Mouse (Mus musculus): Measurements from ENCODE around the gene Slc7a4.
"Not testable (repeated sequence)": the region's sequence is repeated elsewhere in the genome, so short reads cannot be mapped to it uniquely, and the experiment has no call there.

Slc7a4 gene

DNA sequence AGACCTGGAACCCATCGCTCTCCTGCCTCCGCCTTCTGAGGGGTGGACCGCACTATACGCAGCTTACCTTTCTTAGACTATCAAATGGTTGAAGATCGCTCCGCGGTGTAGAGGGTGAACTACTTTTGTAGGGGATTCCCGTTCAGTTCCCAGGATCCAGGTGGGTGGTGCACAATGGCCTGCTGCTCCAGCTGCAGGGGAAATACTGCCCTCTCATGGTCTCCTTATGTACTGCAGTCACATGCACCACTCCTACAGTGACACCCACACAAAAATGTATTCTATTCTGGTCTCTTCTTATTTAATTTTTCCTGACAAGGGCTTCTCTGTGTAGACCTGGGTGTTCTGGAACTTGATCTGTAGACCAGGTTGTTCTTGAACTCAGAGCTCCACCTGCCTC, at the start of gene Slc7a4:
Gene Slc7a4, minus strand, starts transcription at position 151 of the 400 bp plus-strand sequence.
- no peak for DNase-seq (ENCODE audit: low spot score in 2 of 2)

DNA sequence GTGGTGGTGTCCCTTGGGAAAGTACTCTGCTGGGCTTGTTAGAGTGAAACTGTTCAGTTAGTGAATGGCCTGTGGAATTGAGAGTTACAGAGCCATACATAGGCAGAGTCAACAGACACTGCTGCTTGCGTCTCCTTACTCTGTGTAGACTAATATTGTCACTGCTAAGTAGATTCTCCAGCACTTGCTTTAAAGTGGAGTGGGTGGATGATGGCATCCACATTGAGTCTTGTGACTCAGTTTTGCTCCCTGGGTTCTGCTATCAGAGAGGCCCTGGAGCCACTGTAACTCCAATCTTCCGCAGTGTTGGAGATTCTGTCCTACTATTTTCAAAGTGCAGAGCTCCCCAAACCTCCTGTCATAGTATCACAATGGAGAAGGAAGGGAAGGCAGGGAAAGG, 49.6 kb upstream of the Slc7a4 start:
- no peak for DNase-seq (ENCODE audit: low spot score in 2 of 2)

DNA sequence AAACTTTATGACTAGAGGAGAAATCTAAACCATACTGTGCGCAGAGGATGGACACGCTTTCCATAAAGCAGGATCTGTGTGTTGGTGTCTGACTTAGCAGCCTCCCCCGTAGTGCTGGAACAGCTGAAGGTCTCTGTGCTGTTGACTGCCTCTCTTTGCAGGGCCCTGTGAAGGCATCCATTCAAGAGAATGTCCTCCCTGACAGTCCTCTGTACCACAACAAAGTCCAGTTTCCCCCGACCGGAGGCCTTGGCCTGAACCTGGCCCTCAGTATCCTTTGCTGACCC, 43.2 kb upstream of the Slc7a4 start:
- DNase-seq (ENCODE audit: low spot score in 2 of 2), result no peak

DNA sequence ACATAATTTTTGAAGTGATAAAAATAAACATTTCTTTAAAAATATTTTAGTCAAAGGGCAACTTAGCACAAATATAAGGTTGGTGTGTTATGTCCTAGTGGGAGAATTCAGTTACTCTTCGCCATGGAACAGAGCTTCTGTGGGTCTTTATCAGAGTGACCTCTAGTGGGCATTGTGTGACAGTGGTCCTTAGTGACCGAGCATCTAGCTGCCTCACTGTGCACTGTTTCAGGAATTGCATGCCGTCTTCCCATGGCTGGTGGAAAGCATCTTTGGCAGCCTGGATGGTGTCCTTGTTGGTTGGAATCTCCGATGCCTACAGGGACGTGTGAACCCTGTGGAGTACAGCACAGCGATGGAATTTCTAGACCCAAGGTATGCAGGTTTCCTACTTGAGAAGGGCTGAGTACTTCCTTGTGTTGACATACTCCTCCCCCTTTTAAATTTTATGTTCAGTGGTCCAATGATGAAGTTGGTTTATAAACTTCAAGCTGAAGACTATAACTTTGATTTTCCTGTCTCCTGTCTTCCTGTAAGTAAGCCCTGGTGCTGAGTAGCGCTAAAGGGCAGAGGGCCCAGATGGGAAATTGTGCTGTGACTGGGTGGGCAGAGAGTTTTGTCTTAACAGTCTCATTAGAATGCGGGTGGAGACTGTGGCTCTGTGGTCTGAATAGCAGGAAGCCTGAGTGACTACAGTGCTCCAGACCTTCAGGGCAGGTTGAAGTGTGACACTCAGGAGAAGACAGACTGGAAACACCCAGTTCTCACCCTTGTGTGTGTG, 42.7 kb upstream of the Slc7a4 start:
- DNase-seq (ENCODE audit: low spot score in 2 of 2), result no peak

DNA sequence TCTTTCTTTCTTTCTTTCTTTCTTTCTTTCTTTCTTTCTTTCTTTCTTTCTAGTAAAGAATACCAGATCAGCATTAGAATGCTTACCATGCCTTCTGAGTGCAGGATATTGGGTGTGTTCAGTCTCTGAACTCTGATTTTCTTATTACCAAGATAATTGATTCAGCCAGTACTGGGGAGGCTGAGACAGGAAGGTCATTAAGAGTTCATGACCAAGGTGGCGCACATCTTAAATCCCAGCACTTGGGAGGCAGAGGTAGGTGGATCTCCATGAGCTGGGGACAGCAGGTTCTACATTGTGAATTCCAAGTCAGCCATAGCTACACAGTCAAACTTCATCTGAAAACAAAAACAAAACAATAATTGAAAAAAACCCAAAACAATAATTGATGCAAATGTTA, 38.9 kb upstream of the Slc7a4 start:
- DNase-seq (ENCODE audit: low spot score in 2 of 2), result no peak

DNA sequence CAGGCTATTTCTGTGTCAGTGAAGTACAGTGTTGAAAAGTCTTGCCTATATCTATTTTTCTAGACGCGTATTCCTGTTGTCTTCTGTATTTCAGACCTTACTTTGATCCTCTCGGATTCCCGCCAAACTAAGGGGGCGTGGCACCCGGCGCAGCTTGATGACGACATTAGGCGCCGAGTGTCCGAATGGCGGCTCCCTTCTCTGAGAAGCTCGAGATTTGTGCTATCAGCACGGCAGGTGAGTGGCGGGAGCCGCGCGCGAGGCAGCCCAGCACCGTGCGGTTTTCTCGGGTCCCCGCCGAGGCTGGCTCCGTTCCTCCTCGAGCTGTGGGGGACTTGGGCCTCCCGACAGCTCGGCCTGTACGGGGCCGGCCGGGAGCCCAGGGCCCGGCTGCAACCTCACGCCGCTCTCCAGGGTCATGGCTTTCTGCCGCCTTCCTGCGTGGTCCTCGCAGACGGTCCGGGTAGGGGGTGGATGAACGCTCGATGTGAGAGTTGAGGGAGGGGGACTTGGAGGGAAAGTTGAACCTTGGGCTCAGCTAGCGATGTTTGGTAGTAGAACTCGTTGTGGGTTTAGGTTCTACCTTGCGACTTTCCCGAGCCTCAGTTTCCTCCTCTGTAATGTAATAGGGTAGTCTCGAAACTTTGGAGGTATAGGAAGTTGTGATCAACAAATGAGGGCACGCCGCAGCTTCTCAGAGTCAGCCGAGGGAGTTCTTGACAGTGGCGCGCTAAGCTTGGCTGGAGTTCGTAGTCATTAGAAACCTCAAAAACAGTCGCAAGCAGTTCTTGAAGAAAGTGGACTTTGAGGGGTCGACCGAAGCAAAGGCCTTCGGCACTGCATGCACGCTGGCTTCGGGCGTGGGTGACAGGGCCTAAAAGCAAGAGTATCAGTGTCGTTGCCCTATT, 36.4 kb upstream of the Slc7a4 start, which contains the start of gene Smpd4:
Gene Smpd4, plus strand, starts transcription at position 157 of the 908 bp plus-strand sequence.
- DNase-seq (ENCODE audit: low spot score in 2 of 2), result peak; percentile 61 to 85

DNA sequence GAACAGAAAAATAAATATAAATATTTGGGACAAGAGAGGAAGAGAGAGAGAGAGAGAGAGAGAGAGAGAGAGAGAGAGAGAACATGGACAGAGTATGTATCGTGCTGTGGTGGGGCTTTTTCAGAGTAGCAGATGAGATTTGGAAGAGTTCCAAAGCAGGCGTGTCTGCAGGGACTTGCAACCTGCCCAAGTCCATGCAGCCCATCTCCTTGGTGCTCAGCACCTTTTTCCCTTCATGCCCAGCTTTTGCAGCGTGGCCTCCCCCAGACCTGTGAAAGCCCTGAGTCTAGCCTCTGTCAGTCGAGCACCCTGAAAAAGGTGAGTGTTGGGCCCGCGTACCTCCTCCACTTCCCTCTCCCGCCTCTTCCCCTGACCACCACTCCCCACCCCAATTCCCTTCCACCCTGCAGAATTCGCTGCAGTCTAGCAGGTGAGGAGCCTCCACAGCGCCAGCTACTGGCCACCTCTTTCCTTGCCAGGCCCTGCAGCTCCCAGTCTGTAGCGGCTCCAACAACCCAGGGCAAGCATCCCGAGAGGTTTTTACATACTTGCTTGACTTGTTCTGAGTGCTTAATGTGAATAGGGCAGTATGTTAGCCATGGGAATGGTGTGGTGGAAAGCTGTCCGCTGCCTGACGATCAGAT, 35.0 kb upstream of the Slc7a4 start:
- no peak for DNase-seq (ENCODE audit: low spot score in 2 of 2)

DNA sequence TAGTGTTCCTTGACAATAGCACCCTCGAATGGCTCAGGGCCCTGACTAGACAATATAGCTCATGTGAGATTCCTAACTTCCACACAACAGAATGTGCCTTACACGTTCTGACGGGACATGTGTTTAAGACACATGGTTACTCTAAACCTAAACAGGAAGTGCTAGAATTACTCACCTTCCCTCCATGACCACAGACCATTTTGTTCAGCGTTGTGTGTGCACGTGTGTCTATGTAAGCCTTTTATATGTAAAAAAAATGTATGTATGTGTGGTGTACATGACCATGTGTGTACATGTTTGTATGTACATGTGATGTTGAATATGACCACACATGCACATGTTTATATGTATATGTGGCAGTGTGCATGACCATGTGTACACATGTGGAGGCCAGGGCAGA, 33.2 kb upstream of the Slc7a4 start:
- DNase-seq (ENCODE audit: low spot score in 2 of 2), result no peak

DNA sequence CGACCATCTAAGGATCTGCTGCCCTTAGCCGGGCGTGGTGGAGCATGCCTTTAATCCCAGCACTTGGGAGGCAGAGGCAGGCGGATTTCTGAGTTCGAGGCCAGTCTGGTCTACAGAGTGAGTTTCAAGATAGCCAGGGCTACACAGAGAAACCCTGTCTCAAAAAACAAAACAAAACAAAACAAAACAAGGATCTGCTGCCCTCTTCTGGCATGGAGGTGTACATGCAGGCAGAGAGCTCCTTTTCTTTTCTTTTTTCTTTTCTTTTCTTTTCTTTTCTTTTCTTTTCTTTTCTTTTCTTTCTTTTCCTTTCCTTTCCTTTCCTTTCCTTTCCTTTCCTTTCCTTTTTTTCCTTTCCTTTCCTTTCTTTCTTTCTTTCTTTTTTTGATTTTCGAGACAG, 31.7 kb upstream of the Slc7a4 start:
- not testable (repeated sequence) for DNase-seq (ENCODE audit: low spot score in 2 of 2)

DNA sequence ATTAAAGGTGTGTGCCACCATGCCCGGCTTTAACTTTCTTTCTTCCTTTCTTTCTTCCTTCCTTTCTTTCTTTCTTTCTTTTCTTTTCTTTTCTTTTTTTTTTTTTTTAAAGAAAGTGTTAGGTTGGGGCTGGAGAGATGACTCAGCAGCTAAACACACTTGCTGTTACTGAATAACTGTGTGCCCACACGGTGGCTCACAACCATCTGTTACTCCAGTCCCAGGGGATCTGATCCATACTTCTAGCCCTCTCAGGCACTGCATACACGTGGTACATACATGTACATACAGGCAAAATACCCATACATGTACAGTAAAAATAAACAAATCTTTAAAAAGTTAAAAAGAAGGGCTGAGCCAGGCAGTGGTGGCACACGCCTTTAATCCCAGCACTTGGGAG, 28.4 kb upstream of the Slc7a4 start:
- DNase-seq (ENCODE audit: low spot score in 2 of 2), result no peak

DNA sequence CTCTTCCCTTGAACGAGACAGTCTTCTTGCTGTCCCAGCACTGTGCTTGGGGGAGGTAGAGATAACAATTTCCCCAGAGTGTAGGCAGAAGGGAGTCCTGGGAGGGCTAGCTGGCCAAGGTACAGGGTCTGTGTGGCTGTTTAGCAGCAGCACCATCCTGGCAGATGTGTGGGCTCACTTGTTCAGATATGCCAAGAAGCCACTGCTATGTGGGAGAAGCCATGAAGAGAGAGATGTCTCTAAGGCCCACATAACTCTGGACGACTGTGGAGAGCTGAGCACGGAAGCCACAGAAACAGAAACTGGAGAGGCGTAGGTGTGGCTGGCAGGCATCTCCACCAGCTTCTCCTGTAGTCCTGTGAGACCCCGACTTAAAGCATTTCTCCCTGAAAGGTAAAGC, 22.7 kb upstream of the Slc7a4 start:
- DNase-seq (ENCODE audit: low spot score in 2 of 2), result no peak

DNA sequence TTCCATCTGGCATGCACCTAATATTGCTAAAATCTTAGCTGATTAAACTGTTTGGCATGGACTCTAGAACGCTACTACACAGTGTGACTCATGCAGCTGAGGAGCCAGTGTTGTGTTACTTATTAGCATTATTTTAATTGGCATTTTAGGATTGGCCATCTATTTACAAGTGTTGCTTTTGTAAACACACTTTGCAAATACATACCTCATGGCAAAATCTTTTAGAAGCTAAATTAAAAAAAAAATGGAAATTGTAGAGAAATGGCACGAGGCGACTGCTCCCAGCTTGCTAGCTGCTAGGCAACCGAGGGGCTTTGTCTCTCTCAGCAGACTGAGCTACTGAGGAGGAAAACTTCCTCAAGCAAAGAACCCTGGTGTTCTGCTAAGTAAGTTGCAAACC, 21.9 kb upstream of the Slc7a4 start:
- DNase-seq (ENCODE audit: low spot score in 2 of 2), result no peak

DNA sequence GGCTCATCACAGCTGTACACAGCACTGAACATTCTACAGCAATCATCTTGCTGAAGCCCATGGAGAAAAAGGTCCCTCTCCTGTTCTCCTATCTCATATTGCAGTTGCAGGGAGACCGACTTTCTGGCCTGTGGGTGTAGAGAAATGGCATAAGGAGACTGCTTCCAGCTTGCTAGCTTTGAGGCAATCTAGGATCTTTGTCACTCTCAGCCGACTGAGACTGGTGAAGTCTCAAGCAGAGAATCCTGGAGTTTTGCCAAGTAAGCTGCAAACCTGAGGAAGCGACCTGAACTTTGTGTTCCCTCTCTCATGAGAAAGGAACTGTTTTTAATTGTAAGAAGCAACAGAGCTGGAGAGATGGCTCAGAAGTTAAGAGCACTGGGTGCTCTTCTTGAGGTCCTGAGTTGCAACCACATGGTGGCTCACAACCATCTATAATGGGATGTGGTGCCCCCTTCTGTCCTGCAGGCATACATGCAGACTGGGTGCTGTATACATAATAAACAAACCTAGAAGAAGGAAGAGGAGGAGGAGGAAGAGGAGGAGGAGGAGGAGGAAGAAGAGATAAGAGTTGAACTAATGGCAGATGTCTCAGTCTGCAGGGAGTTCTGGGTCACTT, 18.0 kb upstream of the Slc7a4 start:
- DNase-seq (ENCODE audit: low spot score in 2 of 2), result no peak

DNA sequence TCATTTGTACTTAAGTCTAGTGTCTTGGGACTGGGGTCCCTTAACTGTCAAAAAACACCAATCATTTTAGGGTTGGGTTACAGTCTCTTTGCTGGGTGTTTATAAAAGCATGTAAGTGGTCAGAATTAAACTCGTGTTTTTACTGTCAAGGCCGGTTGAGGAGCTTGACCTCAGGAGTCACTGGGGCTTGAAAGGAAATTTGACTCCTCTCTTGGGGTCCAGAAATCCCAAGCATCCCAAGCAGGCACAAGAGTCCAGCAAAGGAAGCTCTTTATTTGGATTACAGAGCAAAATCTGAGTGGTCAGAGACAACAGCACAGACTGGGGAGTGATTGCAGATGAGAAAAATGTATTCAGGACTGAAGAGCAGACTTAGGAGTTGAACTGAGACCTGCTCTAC, 7.7 kb upstream of the Slc7a4 start:
- no peak for DNase-seq (ENCODE audit: low spot score in 2 of 2)

DNA sequence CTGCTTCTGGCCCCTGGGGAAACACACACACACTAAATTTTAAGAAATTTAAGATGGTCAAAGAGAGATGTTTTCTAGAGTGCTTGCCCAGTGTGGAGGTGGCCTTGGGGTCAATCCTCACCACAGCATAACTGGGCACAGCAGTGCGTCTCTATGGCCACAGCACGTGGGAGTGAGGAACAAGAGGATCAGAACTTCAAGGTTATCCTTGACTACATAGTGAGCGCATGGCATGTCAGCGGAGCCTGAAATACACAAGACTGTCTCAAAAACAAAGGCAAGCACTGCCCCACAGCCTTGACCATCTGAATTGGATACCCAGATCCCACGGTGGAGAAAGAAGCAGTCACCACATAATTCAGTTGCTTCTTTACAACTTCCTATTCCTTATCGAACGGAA, 1.5 kb upstream of the Slc7a4 start:
- DNase-seq (ENCODE audit: low spot score in 2 of 2), result no peak

DNA sequence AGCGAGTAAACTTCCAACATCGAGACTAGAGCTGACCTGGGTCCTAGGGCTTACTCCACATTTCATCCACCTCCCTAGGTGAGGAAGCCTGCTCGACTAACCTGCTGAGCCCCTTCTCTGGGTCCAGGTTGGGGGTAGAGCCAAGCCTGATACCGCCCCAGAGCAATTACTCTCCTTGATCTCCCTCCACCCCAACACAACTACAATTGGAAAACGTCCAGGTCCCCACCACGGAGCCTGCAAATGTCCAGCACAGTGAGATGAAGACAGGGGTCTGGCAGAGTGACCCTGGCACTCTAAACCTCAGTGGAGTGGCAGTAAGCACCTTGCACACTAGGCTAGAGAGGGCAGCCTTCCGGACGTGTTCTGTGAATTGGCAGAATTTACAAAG, 6.2 kb downstream of the Slc7a4 start:
- no peak for DNase-seq (ENCODE audit: low spot score in 2 of 2)

DNA sequence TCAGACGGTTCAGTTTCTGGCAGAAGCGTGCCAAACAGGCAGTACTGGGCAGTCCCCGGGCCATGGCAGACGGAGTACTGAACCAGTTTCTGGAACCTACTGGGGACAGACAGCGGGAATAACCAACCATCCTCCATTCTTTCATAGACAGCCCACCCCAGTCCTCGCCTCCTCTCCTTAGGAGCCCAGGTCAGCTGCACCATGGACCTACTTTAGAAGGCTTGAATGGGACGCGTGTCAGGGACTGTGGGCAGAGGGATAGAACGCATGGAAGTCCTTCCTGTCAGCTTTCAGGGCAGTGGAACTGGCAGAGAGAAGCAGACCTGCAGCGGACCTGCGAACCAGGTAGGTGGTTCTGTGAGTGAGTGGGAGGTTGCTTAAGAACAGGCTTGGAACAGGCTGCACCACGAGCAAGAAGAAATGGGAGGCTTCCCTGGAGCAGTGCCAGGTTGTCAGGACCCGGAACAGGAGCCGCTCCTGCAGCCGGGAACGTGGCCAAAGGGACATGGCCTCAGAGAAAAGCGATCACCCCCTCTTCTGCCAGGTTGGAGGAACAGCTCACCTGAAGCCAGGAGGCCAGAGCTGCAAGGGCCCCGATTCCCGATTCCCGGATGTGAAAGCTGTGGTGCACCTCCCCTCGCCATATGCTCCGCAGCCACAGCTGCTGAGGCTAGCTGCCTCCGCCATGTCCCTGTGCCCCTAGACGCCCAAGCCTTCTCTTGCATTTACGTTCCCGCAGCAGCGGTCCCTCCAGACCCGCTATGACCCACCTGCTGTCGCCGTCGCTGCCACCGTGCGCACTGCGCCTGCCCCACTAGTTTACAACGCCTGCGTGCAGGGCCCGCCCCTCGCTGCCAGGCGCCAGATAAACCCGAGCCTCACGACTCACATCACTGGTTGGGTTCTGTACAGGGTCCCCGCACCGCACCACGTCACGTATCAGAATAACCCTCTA, 6.9 kb downstream of the Slc7a4 start:
- peak in 1 of 2 experiments; percentile 31 for DNase-seq (ENCODE audit: low spot score in 2 of 2)

DNA sequence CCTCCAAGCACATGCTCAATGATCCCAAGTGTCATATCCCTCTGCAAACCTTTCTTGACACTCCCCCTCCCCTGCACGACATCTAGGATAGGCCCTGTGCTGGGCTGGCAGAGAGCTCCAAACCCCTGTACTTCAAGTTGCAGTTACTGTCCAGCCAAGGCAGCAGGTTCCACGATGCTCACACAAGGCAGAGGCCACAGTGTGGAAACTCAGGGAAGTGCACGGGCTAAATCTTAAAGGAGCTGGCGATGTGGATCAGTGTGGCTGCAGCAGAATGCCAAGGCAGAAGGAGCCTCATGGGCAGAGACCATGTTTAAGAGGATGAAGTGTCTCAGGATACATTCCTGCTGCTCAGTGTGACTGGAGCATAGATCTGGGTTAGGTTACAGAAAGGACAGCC, 16.8 kb downstream of the Slc7a4 start:
- no peak for DNase-seq (ENCODE audit: low spot score in 2 of 2)

DNA sequence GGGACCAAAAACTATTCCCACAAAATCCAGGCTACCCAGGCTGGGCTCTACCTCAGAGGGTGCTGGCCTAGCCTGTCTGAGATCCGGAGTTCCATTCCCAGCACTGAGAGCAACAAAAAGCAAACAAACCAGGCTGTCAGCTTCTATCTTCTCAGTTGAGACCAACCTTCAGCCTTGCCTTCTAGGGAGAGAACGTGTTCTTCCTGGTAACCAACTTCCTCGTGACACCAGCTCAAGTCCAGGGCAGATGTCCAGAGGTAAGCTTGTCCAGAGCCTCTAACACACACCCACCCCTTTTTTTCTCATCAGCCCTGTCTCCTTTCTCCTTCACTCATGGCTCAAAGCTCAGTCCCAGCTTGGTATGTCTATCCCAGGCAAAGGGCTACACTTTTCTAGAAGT, 18.2 kb downstream of the Slc7a4 start:
- DNase-seq (ENCODE audit: low spot score in 2 of 2), result no peak

DNA sequence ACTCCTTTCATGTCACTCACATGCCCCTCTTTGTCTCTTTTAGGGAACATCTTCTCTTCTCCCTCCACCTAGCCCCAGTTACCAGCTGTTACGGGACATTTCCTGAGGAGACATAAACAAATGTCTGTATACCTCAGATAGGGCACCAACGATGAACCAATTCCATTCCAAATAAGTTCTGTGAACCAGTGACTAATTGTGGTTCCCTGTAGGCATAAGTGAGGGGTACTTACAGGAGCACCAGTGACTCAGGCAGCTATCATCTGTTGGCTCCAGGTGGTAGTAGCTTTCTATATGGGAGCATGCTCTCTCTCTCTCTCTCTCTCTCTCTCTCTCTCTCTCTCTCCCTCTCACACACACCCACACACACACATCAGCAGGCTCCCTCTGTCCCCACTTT, 18.8 kb downstream of the Slc7a4 start:
- DNase-seq (ENCODE audit: low spot score in 2 of 2), result no peak

DNA sequence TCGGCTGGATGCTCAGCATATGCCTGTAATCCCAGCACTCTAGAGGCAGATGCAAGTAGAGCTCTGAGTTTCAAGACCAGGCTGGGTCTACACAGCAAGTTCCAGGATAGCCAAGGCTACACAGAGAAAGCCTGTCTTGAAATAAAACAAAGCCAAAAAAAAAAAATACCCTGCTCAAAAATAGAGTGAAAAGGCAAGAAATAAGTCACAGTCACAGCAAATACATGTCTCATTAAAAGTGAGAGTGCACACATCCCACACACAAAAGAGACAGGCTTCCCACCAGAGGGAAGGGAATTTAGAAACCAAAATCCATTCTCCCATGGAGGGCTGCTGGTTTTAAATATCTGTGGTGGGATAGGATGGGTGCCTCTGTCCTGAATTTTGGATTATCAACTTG, 19.4 kb downstream of the Slc7a4 start:
- DNase-seq (ENCODE audit: low spot score in 2 of 2), result no peak

Data from heart, adult 9 months (tissue).